Mouse (Mus musculus): Measurements from ENCODE around the gene Scarf1.

- TF ChIP-seq CTCF (IDR thresholded peaks at IDR 0.05; ENCODE audit: low read depth, low read length) (no peak), POLR2A (IDR thresholded peaks at IDR 0.05; ENCODE audit: extremely low read depth, insufficient read depth, low read length) (no peak)
These were observed 36.3 kb downstream of the Scarf1 start for GRCm38 (mm10) chr11:75549658-75550111.
